Mouse (Mus musculus) ES-E14 (cell line): Measurements from ENCODE around the gene Glrx5. TPM values are rescaled to one million over a fixed set of nuclear protein-coding genes. Genes with fewer than 3 reads are reported as not detected.
A peak's percentile ranks its signal among the peaks of the same experiment; 100 is the strongest.

Source experiments
- DNase-seq: peaks from one replicate; pipeline ENCODE4 v3.0.0-alpha.2; 2013; ENCODE audit warnings: low read depth, low spot score
- H3K27ac ChIP-seq: 2 replicates; pipeline ENCODE4 v1.5.1; 2012; ENCODE audit warnings: low read depth, mild to moderate bottlenecking, low read length, moderate library complexity, mixed read lengths; ENCODE audit not compliant: poor library complexity, insufficient read depth, severe bottlenecking
- H3K36me3 ChIP-seq: 2 replicates; pipeline ENCODE4 v1.6.1; 2012; ENCODE audit warnings: mild to moderate bottlenecking, low read length, moderate library complexity, mixed read lengths; ENCODE audit not compliant: control insufficient read depth, poor library complexity, insufficient read depth, severe bottlenecking
- H3K4me1 ChIP-seq, 2 experiments: fragments of 150-350 bp in 1 of 2; sonication (generic) in 1 of 2; 2 replicates each; pipeline ENCODE4 v1.6.1; 2012; ENCODE audit warnings: low read length in 2 of 2, mild to moderate bottlenecking in 1 of 2, mixed read lengths in 1 of 2; ENCODE audit not compliant: control insufficient read depth in 2 of 2, insufficient read depth in 2 of 2, poor library complexity in 1 of 2
- H3K4me3 ChIP-seq, 2 experiments: fragments of 150-350 bp in 1 of 2; sonication (generic) in 1 of 2; 2 replicates each; pipeline ENCODE4 v1.5.1; 2012; ENCODE audit warnings: low read length in 2 of 2, low read depth in 1 of 2, mild to moderate bottlenecking in 1 of 2, mixed read lengths in 1 of 2; ENCODE audit not compliant: insufficient read depth in 1 of 2, poor library complexity in 1 of 2, severe bottlenecking in 1 of 2
- H3K9ac ChIP-seq: 2 replicates; pipeline ENCODE4 v1.6.1; 2012; ENCODE audit warnings: low read depth, mild to moderate bottlenecking, low read length, mixed read lengths; ENCODE audit not compliant: poor library complexity, insufficient read depth, severe bottlenecking
- H3K9me3 ChIP-seq: fragments of 150-350 bp; sonication (generic); 2 replicates; pipeline ENCODE4 v1.6.1; 2012; ENCODE audit warnings: low read depth, mild to moderate bottlenecking, low read length; ENCODE audit not compliant: control insufficient read depth, insufficient read depth
- CHD2 ChIP-seq: IDR thresholded peaks from 2 replicates; pipeline ENCODE4 v1.6.1; 2014; ENCODE audit warnings: mild to moderate bottlenecking, low read depth, low read length, inconsistent platforms
- HCFC1 ChIP-seq: IDR thresholded peaks from 2 replicates; pipeline ENCODE4 v1.6.1; 2012; ENCODE audit warnings: low read length, inconsistent platforms, borderline replicate concordance; ENCODE audit not compliant: insufficient read depth
- MAFK ChIP-seq: IDR thresholded peaks from 2 replicates; pipeline ENCODE4 v1.6.1; 2014; ENCODE audit warnings: mild to moderate bottlenecking, low read depth, low read length, inconsistent platforms; ENCODE audit not compliant: insufficient read depth
- ZC3H11A ChIP-seq: IDR thresholded peaks from 2 replicates; pipeline ENCODE4 v1.6.1; 2012; ENCODE audit warnings: low read depth, mild to moderate bottlenecking, inconsistent platforms, low read length, borderline replicate concordance
- ZNF384 ChIP-seq: IDR thresholded peaks from 2 replicates; pipeline ENCODE4 v1.6.1; 2012; ENCODE audit warnings: low read depth, low read length, inconsistent platforms
- in situ Hi-C, 2 experiments: fragments of 600-800 bp; cut with MboI; formaldehyde crosslinking; loops; one replicate each; pipeline ENCODE4 v1.15.1; 2025; ENCODE audit warnings: low sequenced_read_pairs in 2 of 2, inconsistent platforms in 1 of 2; ENCODE audit not compliant: unreplicated experiment in 2 of 2
- total RNA-seq: library from RNA; depleted of rRNA; stranded (reverse); fragments of 300-350 nt; gene quantifications from 2 replicates; pipeline ENCODE4 v1.2.3, GENCODE M21; 2012

Glrx5 gene
- total RNA-seq, 1 experiment: 39.4 TPM

DNA sequence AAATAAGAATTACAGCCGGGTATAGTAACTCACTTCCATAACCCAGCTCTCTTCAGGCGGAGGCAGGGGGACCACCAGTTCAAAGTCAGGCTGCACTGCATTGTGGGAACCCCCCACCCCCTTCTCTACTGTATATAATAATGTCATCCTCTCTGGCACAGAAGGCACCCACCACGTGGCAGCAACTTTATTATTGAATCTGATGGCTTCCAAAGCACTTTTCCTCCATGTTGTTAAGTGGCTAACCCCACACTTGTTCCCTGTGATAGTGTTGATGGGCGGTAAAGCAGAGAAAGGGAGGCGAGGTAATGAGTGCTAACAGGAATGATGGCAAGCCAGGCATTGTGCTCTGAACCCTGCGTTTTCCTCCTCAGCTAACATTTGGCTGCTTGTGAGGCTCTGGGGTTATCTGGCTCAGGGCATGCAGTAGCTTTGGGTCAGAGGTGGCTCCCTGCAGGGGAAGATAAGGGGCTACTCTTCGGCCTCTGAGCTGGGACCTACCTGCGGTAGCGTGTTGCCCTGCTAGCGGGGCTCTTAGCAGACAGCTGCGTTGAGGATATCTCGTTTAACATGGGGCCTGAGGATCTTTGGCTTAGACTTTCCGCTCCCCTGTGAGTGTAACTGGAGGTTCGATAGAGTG, 1.8 kb downstream of the Glrx5 start:
- in situ Hi-C loops: no loop called here

DNA sequence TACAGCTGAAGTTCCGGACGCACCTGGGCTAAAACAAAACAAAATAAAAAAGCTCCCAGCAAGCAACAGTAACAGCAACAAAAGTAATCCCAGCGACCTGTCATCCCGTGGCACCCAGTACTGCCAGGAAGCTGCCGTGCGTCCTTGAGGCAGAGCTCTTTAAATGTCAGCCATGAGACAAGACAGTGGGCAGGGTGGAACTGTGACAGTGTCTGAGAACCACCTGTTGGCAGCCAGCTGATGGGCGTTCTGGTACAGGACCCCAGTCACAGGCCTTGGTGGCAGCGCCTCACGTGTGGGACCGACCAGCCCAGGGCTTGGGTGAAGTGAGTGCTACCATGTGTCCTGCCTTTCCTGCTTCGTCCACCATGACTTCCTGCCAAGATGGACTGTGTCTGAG, 5.7 kb downstream of the Glrx5 start:
- H3K9ac ChIP-seq: no peak overlapping the region
- peaks cover 0 to 30% of the 10 kb centered on the region in 2 experiments; a peak in 1 of 4 replicates for H3K4me1 ChIP-seq
- peaks cover 16% of the 10 kb centered on the region for H3K36me3 ChIP-seq
- H3K9me3 ChIP-seq: no peaks in the 10 kb centered on the region
- no peak overlapping the region for H3K4me3 ChIP-seq
- in situ Hi-C loops: no loop called here
- no peak for DNase-seq
- no peak overlapping the region for H3K27ac ChIP-seq
- TF ChIP-seq CHD2: no peak
- no peak for TF ChIP-seq ZNF384
- TF ChIP-seq ZC3H11A: no peak
- TF ChIP-seq HCFC1: no peak

More for the DNA sequence above, 1.8 kb downstream of the Glrx5 start:
- Histone ChIP-seq H3K4me3 (peak overlapping the region in 1 of 2 experiments; percentile 65; a peak in 1 of 4 replicates), H3K27ac (no peak overlapping the region), H3K9me3 (no peaks in the 10 kb centered on the region), H3K36me3 (peaks cover 15% of the 10 kb centered on the region; the same call in 1 of the 2 replicates), H3K4me1 (peaks cover 0 to 19% of the 10 kb centered on the region in 2 experiments; a peak in 1 of 4 replicates), H3K9ac (no peak overlapping the region)
- DNase-seq: no peak
- no peak for TF ChIP-seq ZC3H11A
- TF ChIP-seq MAFK: no peak
- no peak for TF ChIP-seq HCFC1
- TF ChIP-seq ZNF384: no peak
- TF ChIP-seq CHD2: no peak

DNA sequence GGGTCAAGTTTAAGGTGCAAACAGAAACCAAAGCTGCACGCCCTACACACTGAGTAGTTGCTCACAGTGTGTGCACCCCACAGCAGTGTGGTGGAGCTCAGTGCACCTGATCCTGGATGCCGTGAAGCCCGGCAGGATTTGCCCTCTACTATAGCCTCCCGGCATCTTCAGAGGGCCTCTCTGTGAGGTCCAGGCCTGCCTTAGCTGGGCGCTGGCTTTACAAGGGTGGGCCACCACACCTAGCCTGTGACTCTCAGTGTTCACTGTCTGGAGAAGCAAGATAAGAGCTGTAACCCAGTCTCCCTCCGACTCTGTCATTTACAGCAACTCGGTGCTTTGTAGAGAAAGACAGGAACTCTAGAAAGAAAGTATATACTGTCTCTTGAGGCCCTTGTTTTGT, 6.4 kb downstream of the Glrx5 start:
- no peak overlapping the region for H3K4me3 ChIP-seq
- no peak overlapping the region; the same call in 1 of the 2 replicates for H3K27ac ChIP-seq
- TF ChIP-seq MAFK: no peak
- TF ChIP-seq ZC3H11A: no peak
- TF ChIP-seq HCFC1: no peak
- no peak for TF ChIP-seq CHD2
- in situ Hi-C loops: no loop called here
- peaks cover 16% of the 10 kb centered on the region for H3K36me3 ChIP-seq
- no peaks in the 10 kb centered on the region for H3K9me3 ChIP-seq
- no peak overlapping the region for H3K9ac ChIP-seq
- no peak for DNase-seq
- peaks cover 0 to 27% of the 10 kb centered on the region in 2 experiments; a peak in 1 of 4 replicates for H3K4me1 ChIP-seq

DNA sequence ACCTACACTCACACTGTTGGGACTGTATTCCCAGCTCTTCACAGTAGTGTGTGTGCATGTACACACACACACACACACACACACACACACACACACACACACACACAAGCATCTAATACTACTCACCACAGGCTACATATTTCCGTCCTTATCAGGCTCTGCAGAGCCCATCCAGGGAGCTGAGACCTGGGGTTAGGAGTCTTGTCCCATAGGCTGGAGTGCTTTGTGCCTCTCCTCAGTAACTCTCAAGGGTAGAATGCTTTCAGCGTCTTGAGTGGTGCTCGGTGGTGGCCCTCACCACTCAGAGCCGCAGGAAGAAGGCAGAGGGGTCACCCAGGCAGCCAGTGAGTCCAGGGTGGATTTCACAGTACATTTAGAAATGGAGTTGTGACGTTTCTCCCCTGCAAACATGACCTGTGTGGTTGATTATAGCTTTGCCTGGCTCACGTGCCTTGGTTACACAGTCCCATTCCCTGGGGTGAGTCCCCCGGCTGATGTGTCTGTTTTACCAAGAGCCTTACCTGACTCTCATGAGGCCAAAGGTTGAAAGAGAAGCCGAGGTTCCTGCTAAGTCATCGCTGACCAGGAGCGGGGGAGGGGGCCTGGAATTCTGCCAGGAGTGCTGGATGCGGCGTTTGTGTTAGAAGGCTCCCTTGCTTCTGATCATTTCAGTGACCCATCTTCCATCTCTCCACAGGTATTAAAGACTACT, 7.2 kb downstream of the Glrx5 start:
- Histone ChIP-seq H3K36me3 (peaks cover 16% of the 10 kb centered on the region), H3K4me3 (no peak overlapping the region), H3K4me1 (peaks cover 0 to 24% of the 10 kb centered on the region in 2 experiments; a peak in 1 of 4 replicates), H3K9me3 (no peaks in the 10 kb centered on the region), H3K9ac (peak overlapping the region; percentile 33; the same call in 1 of the 2 replicates), H3K27ac (peak overlapping the region; percentile 23; the same call in 1 of the 2 replicates)
- no peak for DNase-seq
- no peak for TF ChIP-seq ZC3H11A
- TF ChIP-seq MAFK: 0 out of 2 replicates have a peak, but pooled peaks have one; percentile 36
- TF ChIP-seq CHD2: no peak
- no peak for TF ChIP-seq ZNF384
- in situ Hi-C loops: no loop called here
